Mouse (Mus musculus): Measurements from ENCODE around the gene Slc37a1. TPM values are rescaled to one million over a fixed set of nuclear protein-coding genes. Genes with fewer than 3 reads are reported as not detected.

The Slc37a1 gene
- polyA plus RNA-seq, 1 experiment from 2014 or later = 10.4 TPM

GRCm38 (mm10) chr17:31281830-31282686 is 4.5 kb upstream of the Slc37a1 start:
- Histone ChIP-seq H3K4me3 (replicated peaks; ENCODE audit: low read length) (no peak overlapping the region), H3K4me1 (replicated peaks; ENCODE audit: control insufficient read depth, insufficient read depth, low read length) (peaks cover 13% of the 10 kb centered on the region; the same call in 1 of the 2 replicates), H3K4me2 (replicated peaks) (peak overlapping the region; percentile 22; the same call in 1 of the 2 replicates), H3K27me3 (ENCODE audit: control insufficient read depth, insufficient read depth, low read length) (no peaks in the 10 kb centered on the region), H3K27ac (no peak overlapping the region), H3K36me3 (replicated peaks; ENCODE audit: control insufficient read depth, insufficient read depth) (no peaks in the 10 kb centered on the region), H3K9me3 (ENCODE audit: control insufficient read depth, low read length) (no peaks in the 10 kb centered on the region), H3K9ac (no peak overlapping the region)
- no peak for ATAC-seq (ENCODE audit: low FRiP score)
- DNase-seq (ENCODE audit: low spot score) = no peak
- WGBS = 41% methylated on average over 19 of the region's 19 CpGs

GRCm38 (mm10) chr17:31282687-31283053 is 3.9 kb upstream of the Slc37a1 start:
- 11% methylated on average over 7 of the region's 7 CpGs for WGBS

GRCm38 (mm10) chr17:31285867-31286266 is 725 bp upstream of the Slc37a1 start:
- H3K4me2 ChIP-seq (replicated peaks) = no peak overlapping the region
- no peak overlapping the region for H3K9ac ChIP-seq
- H3K9me3 ChIP-seq (ENCODE audit: control insufficient read depth, low read length) = no peaks in the 10 kb centered on the region
- WGBS = 69% methylated on average over 2 of the region's 2 CpGs
- H3K27ac ChIP-seq = no peak overlapping the region
- H3K4me3 ChIP-seq (replicated peaks; ENCODE audit: low read length) = no peak overlapping the region
- DNase-seq (ENCODE audit: low spot score) (no peak), ATAC-seq (ENCODE audit: low FRiP score) (no peak)
- H3K4me1 ChIP-seq (replicated peaks; ENCODE audit: control insufficient read depth, insufficient read depth, low read length) = peaks cover 7% of the 10 kb centered on the region; the same call in 1 of the 2 replicates
- H3K36me3 ChIP-seq (replicated peaks; ENCODE audit: control insufficient read depth, insufficient read depth) = no peaks in the 10 kb centered on the region
- no peaks in the 10 kb centered on the region for H3K27me3 ChIP-seq (ENCODE audit: control insufficient read depth, insufficient read depth, low read length)

More at GRCm38 (mm10) chr17:31282687-31283053, 3.9 kb upstream of the Slc37a1 start:
- H3K4me1 ChIP-seq (replicated peaks; ENCODE audit: control insufficient read depth, insufficient read depth, low read length) = peaks cover 10% of the 10 kb centered on the region; the same call in 1 of the 2 replicates
- H3K27me3 ChIP-seq (ENCODE audit: control insufficient read depth, insufficient read depth, low read length) = no peaks in the 10 kb centered on the region
- no peaks in the 10 kb centered on the region for H3K9me3 ChIP-seq (ENCODE audit: control insufficient read depth, low read length)
- H3K9ac ChIP-seq = no peak overlapping the region
- H3K36me3 ChIP-seq (replicated peaks; ENCODE audit: control insufficient read depth, insufficient read depth) = no peaks in the 10 kb centered on the region
- no peak overlapping the region for H3K27ac ChIP-seq
- ATAC-seq (ENCODE audit: low FRiP score) = no peak
- H3K4me3 ChIP-seq (replicated peaks; ENCODE audit: low read length) = no peak overlapping the region
- DNase-seq (ENCODE audit: low spot score) = no peak
- H3K4me2 ChIP-seq (replicated peaks) = peak overlapping the region; percentile 22; the same call in 1 of the 2 replicates

- H3K4me3 ChIP-seq (replicated peaks; ENCODE audit: low read length) = no peak overlapping the region
- no peak overlapping the region for H3K4me2 ChIP-seq (replicated peaks)
- DNase-seq (ENCODE audit: low spot score) (no peak), ATAC-seq (ENCODE audit: low FRiP score) (no peak)
- H3K27ac ChIP-seq = no peak overlapping the region
- H3K9me3 ChIP-seq (ENCODE audit: control insufficient read depth, low read length) = no peaks in the 10 kb centered on the region
- H3K4me1 ChIP-seq (replicated peaks; ENCODE audit: control insufficient read depth, insufficient read depth, low read length) = peaks cover 7% of the 10 kb centered on the region; the same call in 1 of the 2 replicates
- no peaks in the 10 kb centered on the region for H3K36me3 ChIP-seq (replicated peaks; ENCODE audit: control insufficient read depth, insufficient read depth)
- H3K27me3 ChIP-seq (ENCODE audit: control insufficient read depth, insufficient read depth, low read length) = no peaks in the 10 kb centered on the region
- 91% methylated on average over 3 of the region's 3 CpGs for WGBS
- no peak overlapping the region for H3K9ac ChIP-seq
Measured at GRCm38 (mm10) chr17:31287216-31287615, 624 bp downstream of the Slc37a1 start.

GRCm38 (mm10) chr17:31288999-31289726 is 2.6 kb downstream of the Slc37a1 start:
- no peak for ATAC-seq (ENCODE audit: low FRiP score)
- 56% methylated on average over 7 of the region's 7 CpGs for WGBS
- H3K4me2 ChIP-seq (replicated peaks) = no peak overlapping the region
- no peak overlapping the region for H3K4me3 ChIP-seq (replicated peaks; ENCODE audit: low read length)
- no peak overlapping the region for H3K27ac ChIP-seq
- H3K9ac ChIP-seq = no peak overlapping the region; the same call in 1 of the 2 replicates
- no peaks in the 10 kb centered on the region for H3K27me3 ChIP-seq (ENCODE audit: control insufficient read depth, insufficient read depth, low read length)
- no peaks in the 10 kb centered on the region for H3K9me3 ChIP-seq (ENCODE audit: control insufficient read depth, low read length)
- DNase-seq (ENCODE audit: low spot score) = no peak
- no peaks in the 10 kb centered on the region for H3K36me3 ChIP-seq (replicated peaks; ENCODE audit: control insufficient read depth, insufficient read depth)
- H3K4me1 ChIP-seq (replicated peaks; ENCODE audit: control insufficient read depth, insufficient read depth, low read length) = no peaks in the 10 kb centered on the region

GRCm38 (mm10) chr17:31290311-31290710 is 3.7 kb downstream of the Slc37a1 start:
- H3K4me1 ChIP-seq (replicated peaks; ENCODE audit: control insufficient read depth, insufficient read depth, low read length) = peaks cover under 1% of the 10 kb centered on the region; the same call in 1 of the 2 replicates
- H3K27ac ChIP-seq = no peak overlapping the region
- no peak overlapping the region for H3K4me2 ChIP-seq (replicated peaks)
- no peak overlapping the region for H3K9ac ChIP-seq
- no peaks in the 10 kb centered on the region for H3K36me3 ChIP-seq (replicated peaks; ENCODE audit: control insufficient read depth, insufficient read depth)
- no peaks in the 10 kb centered on the region for H3K9me3 ChIP-seq (ENCODE audit: control insufficient read depth, low read length)
- H3K4me3 ChIP-seq (replicated peaks; ENCODE audit: low read length) = no peak overlapping the region
- DNase-seq (ENCODE audit: low spot score) (no peak), ATAC-seq (ENCODE audit: low FRiP score) (no peak)
- H3K27me3 ChIP-seq (ENCODE audit: control insufficient read depth, insufficient read depth, low read length) = no peaks in the 10 kb centered on the region

- no peak for DNase-seq (ENCODE audit: low spot score)
- Histone ChIP-seq H3K4me1 (replicated peaks; ENCODE audit: control insufficient read depth, insufficient read depth, low read length) (peaks cover 6% of the 10 kb centered on the region), H3K27me3 (ENCODE audit: control insufficient read depth, insufficient read depth, low read length) (no peaks in the 10 kb centered on the region), H3K4me3 (replicated peaks; ENCODE audit: low read length) (no peak overlapping the region), H3K4me2 (replicated peaks) (no peak overlapping the region), H3K36me3 (replicated peaks; ENCODE audit: control insufficient read depth, insufficient read depth) (no peaks in the 10 kb centered on the region), H3K9ac (no peak overlapping the region), H3K27ac (no peak overlapping the region), H3K9me3 (ENCODE audit: control insufficient read depth, low read length) (no peaks in the 10 kb centered on the region)
- ATAC-seq (ENCODE audit: low FRiP score) = no peak
- WGBS = 65% methylated on average over 6 of the region's 6 CpGs
Measured at GRCm38 (mm10) chr17:31290859-31291258, 4.3 kb downstream of the Slc37a1 start.

GRCm38 (mm10) chr17:31294363-31295214 is 8.0 kb downstream of the Slc37a1 start:
- Histone ChIP-seq H3K9me3 (ENCODE audit: control insufficient read depth, low read length) (no peaks in the 10 kb centered on the region), H3K36me3 (replicated peaks; ENCODE audit: control insufficient read depth, insufficient read depth) (no peaks in the 10 kb centered on the region), H3K27me3 (ENCODE audit: control insufficient read depth, insufficient read depth, low read length) (no peaks in the 10 kb centered on the region), H3K4me3 (replicated peaks; ENCODE audit: low read length) (no peak overlapping the region), H3K9ac (no peak overlapping the region), H3K4me2 (replicated peaks) (peak overlapping the region; percentile 95), H3K4me1 (replicated peaks; ENCODE audit: control insufficient read depth, insufficient read depth, low read length) (peaks cover 21% of the 10 kb centered on the region), H3K27ac (no peak overlapping the region)
- DNase-seq (ENCODE audit: low spot score) (no peak), ATAC-seq (ENCODE audit: low FRiP score) (no peak)
- 87% methylated on average over 15 of the region's 15 CpGs for WGBS
